Mouse (Mus musculus) kidney, postnatal 4 days (tissue): Measurements from ENCODE around the gene Cbr2.

Experiments
- DNase-seq, 2 experiments: peaks; one replicate each; pipeline ENCODE4 v3.0.0; 2021; ENCODE audit warnings: mixed read lengths in 2 of 2

The Cbr2 gene

GRCm38 (mm10) chr11:120730331-120730870, 1.5 kb downstream of the Cbr2 start:
- DNase-seq: no peak

- peak; percentile 73 to 82 for DNase-seq
These were observed 2.4 kb downstream of the Cbr2 start for GRCm38 (mm10) chr11:120729432-120730050.

GRCm38 (mm10) chr11:120728530-120729240, 3.2 kb downstream of the Cbr2 start:
- no peak for DNase-seq

GRCm38 (mm10) chr11:120727564-120727963, 4.3 kb downstream of the Cbr2 start:
- no peak for DNase-seq

GRCm38 (mm10) chr11:120727169-120727527, 4.8 kb downstream of the Cbr2 start, which contains the start of gene Dcxr:
Gene Dcxr, minus strand, starts transcription at chr11:120727281.
- DNase-seq: peak; percentile 89 to 94

GRCm38 (mm10) chr11:120726243-120727168, 5.4 kb downstream of the Cbr2 start:
- DNase-seq: no peak

GRCm38 (mm10) chr11:120723509-120723908, 8.4 kb downstream of the Cbr2 start:
- no peak for DNase-seq

- peak in 1 of 2 experiments; percentile 37 for DNase-seq
These were observed 9.0 kb downstream of the Cbr2 start for GRCm38 (mm10) chr11:120722761-120723382.

- no peak for DNase-seq
These were observed 9.8 kb downstream of the Cbr2 start for GRCm38 (mm10) chr11:120722067-120722630.

- peak; percentile 85 to 89 for DNase-seq
These were observed 10.5 kb downstream of the Cbr2 start, which contains the start of gene Rac3 for GRCm38 (mm10) chr11:120721124-120722066. Gene Rac3, plus strand, starts transcription at chr11:120721470.

- peak; percentile 96 to 98 for DNase-seq
These were observed 11.5 kb downstream of the Cbr2 start for GRCm38 (mm10) chr11:120720450-120720849.

GRCm38 (mm10) chr11:120719841-120720376, 12.0 kb downstream of the Cbr2 start:
- no peak for DNase-seq

GRCm38 (mm10) chr11:120719242-120719641, 12.7 kb downstream of the Cbr2 start:
- no peak for DNase-seq

- DNase-seq: no peak
These were observed 16.8 kb downstream of the Cbr2 start for GRCm38 (mm10) chr11:120715131-120715530.

GRCm38 (mm10) chr11:120714546-120714945, 17.4 kb downstream of the Cbr2 start:
- no peak for DNase-seq

- peak; percentile 96 to 98 for DNase-seq
These were observed 18.1 kb downstream of the Cbr2 start, which contains the start of the genes Cenpx and Lrrc45 for GRCm38 (mm10) chr11:120713580-120714518. Gene Cenpx, minus strand, starts transcription at chr11:120713738. Gene Lrrc45, plus strand, starts transcription at chr11:120713925.

GRCm38 (mm10) chr11:120712771-120713568, 18.9 kb downstream of the Cbr2 start:
- peak; percentile 78 to 80 for DNase-seq

GRCm38 (mm10) chr11:120711980-120712604, 19.8 kb downstream of the Cbr2 start:
- no peak for DNase-seq
